Mouse (Mus musculus) spleen, adult 2 months (tissue): ENCODE results near the gene Slc35e3. TPM values are rescaled to one million over a fixed set of nuclear protein-coding genes. Genes with fewer than 3 reads are reported as not detected.

ENCODE experiments used
- DNase-seq, 2 experiments: peaks; one replicate each; pipeline versions ENCODE4 v3.0.0 to v3.0.0-alpha.2; 2012 to 2021; ENCODE audit warnings: low spot score in 2 of 2, low read depth in 1 of 2
- H3K27ac ChIP-seq: fragments of 200-500 bp; 2 replicates; pipeline ENCODE4 v1.5.1; 2012; ENCODE audit warnings: low read length, inconsistent platforms; ENCODE audit not compliant: insufficient read depth
- H3K27me3 ChIP-seq: fragments of 200-500 bp; 2 replicates; pipeline ENCODE4 v1.6.1; 2012; ENCODE audit warnings: mild to moderate bottlenecking, moderate library complexity, low read length, inconsistent platforms; ENCODE audit not compliant: control insufficient read depth, insufficient read depth
- H3K36me3 ChIP-seq: fragments of 200-500 bp; 2 replicates; pipeline ENCODE4 v1.6.1; 2012; ENCODE audit warnings: mild to moderate bottlenecking, low read length, inconsistent platforms; ENCODE audit not compliant: control insufficient read depth, insufficient read depth
- H3K4me1 ChIP-seq: fragments of 200-500 bp; 2 replicates; pipeline ENCODE4 v1.6.1; 2011; ENCODE audit warnings: inconsistent platforms; ENCODE audit not compliant: control insufficient read depth, insufficient read depth, insufficient read length
- H3K4me3 ChIP-seq: fragments of 200-500 bp; 2 replicates; pipeline ENCODE4 v1.5.1; 2011; ENCODE audit warnings: mild to moderate bottlenecking, inconsistent platforms; ENCODE audit not compliant: insufficient read depth, insufficient read length; ENCODE audit errors: extremely low read depth
- CTCF ChIP-seq: fragments of 200-500 bp; IDR thresholded peaks from 2 replicates; pipeline ENCODE4 v1.5.1; 2011; ENCODE audit warnings: mild to moderate bottlenecking, inconsistent platforms; ENCODE audit not compliant: insufficient read depth, insufficient read length, insufficient replicate concordance; ENCODE audit errors: extremely low read depth
- POLR2A ChIP-seq: fragments of 200-500 bp; IDR thresholded peaks from 2 replicates; pipeline ENCODE4 v1.6.1; 2011; ENCODE audit warnings: low read depth, low read length, inconsistent platforms
- WGBS: fragments of 180-500 bp; shearing (Covaris S2); methylation state at CpG from one replicate; pipeline ENCODE4 v1.1.7; 2018; 5-methylcytosine and 5-hydroxymethylcytosine counted together
- polyA plus RNA-seq: library from polyadenylated mRNA; depleted of rRNA; stranded (reverse); fragments of >200 nt; gene quantifications from 2 replicates; pipeline ENCODE4 v1.2.3, GENCODE M21; 2012

Gene Slc35e3
- polyA plus RNA-seq, 1 experiment = 5.6 TPM

GRCm38 (mm10) chr10:117775401-117776144 is 29.4 kb upstream of the Slc35e3 start:
- no peak for DNase-seq
- H3K27ac ChIP-seq = no peak overlapping the region
- H3K4me1 ChIP-seq = no peaks in the 10 kb centered on the region
- peaks cover 28% of the 10 kb centered on the region for H3K36me3 ChIP-seq
- H3K4me3 ChIP-seq = no peak overlapping the region
- WGBS = 89% methylated on average over 6 of the region's 6 CpGs
- TF ChIP-seq CTCF (no peak), POLR2A (no peak)
- H3K27me3 ChIP-seq = no peaks in the 10 kb centered on the region

- no peak for DNase-seq
- H3K36me3 ChIP-seq = peaks cover 32% of the 10 kb centered on the region
- H3K4me3 ChIP-seq = no peak overlapping the region
- WGBS = 100% methylated on average over 1 of the region's 1 CpGs
- no peak overlapping the region for H3K27ac ChIP-seq
- TF ChIP-seq CTCF = no peak
- no peak for TF ChIP-seq POLR2A
- H3K4me1 ChIP-seq = no peaks in the 10 kb centered on the region
- H3K27me3 ChIP-seq = no peaks in the 10 kb centered on the region
These were observed 28.6 kb upstream of the Slc35e3 start for GRCm38 (mm10) chr10:117774817-117775120.

- no peak for DNase-seq
- H3K27me3 ChIP-seq = no peaks in the 10 kb centered on the region
- TF ChIP-seq POLR2A = no peak
- no peak for TF ChIP-seq CTCF
- no peaks in the 10 kb centered on the region for H3K4me1 ChIP-seq
- no peak overlapping the region for H3K4me3 ChIP-seq
- 94% methylated on average over 22 of the region's 22 CpGs for WGBS
- no peak overlapping the region for H3K27ac ChIP-seq
- H3K36me3 ChIP-seq = peaks cover 33% of the 10 kb centered on the region
These were observed 28.0 kb upstream of the Slc35e3 start for GRCm38 (mm10) chr10:117774011-117774816.

- Histone ChIP-seq H3K36me3 (peaks cover 34% of the 10 kb centered on the region), H3K27ac (no peak overlapping the region), H3K4me3 (no peak overlapping the region), H3K4me1 (no peaks in the 10 kb centered on the region), H3K27me3 (no peaks in the 10 kb centered on the region)
- no peak for DNase-seq
- WGBS = 96% methylated on average over 7 of the region's 7 CpGs
- no peak for TF ChIP-seq POLR2A
- TF ChIP-seq CTCF = no peak
These were observed 27.0 kb upstream of the Slc35e3 start for GRCm38 (mm10) chr10:117773106-117773720.

- WGBS = 94% methylated on average over 17 of the region's 17 CpGs
- DNase-seq = no peak
- no peak for TF ChIP-seq POLR2A
- no peak for TF ChIP-seq CTCF
- H3K4me1 ChIP-seq = no peaks in the 10 kb centered on the region
- no peak overlapping the region for H3K4me3 ChIP-seq
- H3K36me3 ChIP-seq = peaks cover 36% of the 10 kb centered on the region
- no peak overlapping the region for H3K27ac ChIP-seq
- H3K27me3 ChIP-seq = no peaks in the 10 kb centered on the region
These were observed 26.4 kb upstream of the Slc35e3 start for GRCm38 (mm10) chr10:117772364-117773105.

GRCm38 (mm10) chr10:117771131-117771510 is 25.0 kb upstream of the Slc35e3 start:
- H3K27ac ChIP-seq = no peak overlapping the region
- H3K4me1 ChIP-seq = no peaks in the 10 kb centered on the region
- WGBS = 96% methylated on average over 10 of the region's 10 CpGs
- H3K27me3 ChIP-seq = no peaks in the 10 kb centered on the region
- H3K36me3 ChIP-seq = peaks cover 37% of the 10 kb centered on the region
- no peak for DNase-seq
- no peak for TF ChIP-seq POLR2A
- no peak for TF ChIP-seq CTCF
- H3K4me3 ChIP-seq = no peak overlapping the region
